ENCODE assay signal across 9 mouse cellular contexts in the genomic region with DNA sequence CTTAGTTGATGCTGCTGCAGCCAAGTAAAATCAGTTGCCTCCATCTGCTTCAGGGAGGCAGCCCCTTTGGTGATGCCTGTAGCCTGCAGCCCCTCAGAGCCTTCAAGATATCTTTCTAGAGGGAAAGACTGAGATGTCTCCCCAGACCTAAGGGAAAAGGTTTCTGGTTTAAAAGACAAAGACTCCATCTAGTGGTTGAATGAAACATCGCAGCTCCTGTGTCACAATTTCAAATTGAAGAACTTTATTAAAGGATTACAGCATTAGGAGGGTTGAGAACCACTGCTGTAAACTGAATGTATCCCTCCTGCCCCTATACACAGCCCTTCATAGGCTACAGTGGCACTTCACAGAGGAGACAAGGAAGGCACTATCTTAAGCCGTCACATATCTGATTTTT.
DNase-seq lines count a peak whose midpoint lies in the region; ATAC-seq and TF ChIP-seq lines count a peak whose summit lies in the region.
"Had no signal": no experiment of that assay in that cellular context is flagged by ENCODE, and none has a peak within 500 bp of the region (broad histone marks: within the 10 kb centered on the region; RNA-seq: fewer than 3 reads in every experiment).

No protein-coding gene starts in this region.

- no peak for TF ChIP-seq POLR2A in limb, embryonic 14.5 days (IDR thresholded peaks at IDR 0.05; ENCODE audit: borderline replicate concordance, extremely low read depth, insufficient read depth, insufficient read length)

- H3K36me3 ChIP-seq in forebrain, embryonic 15.5 days, result no peaks in the 10 kb centered on the region
- no peaks in the 10 kb centered on the region for H3K36me3 ChIP-seq in forebrain, embryonic 10.5 days (replicated peaks)
- H3K36me3 ChIP-seq in limb, embryonic 14.5 days (ENCODE audit: control insufficient read depth, insufficient read depth, low read length), result no peaks in the 10 kb centered on the region

- peaks cover 12% of the 10 kb centered on the region for H3K4me1 ChIP-seq in forebrain, embryonic 15.5 days
- H3K4me1 ChIP-seq in forebrain, embryonic 10.5 days, result peaks cover 27% of the 10 kb centered on the region
- H3K4me1 ChIP-seq in limb, embryonic 14.5 days (ENCODE audit: control insufficient read depth, insufficient read depth, low read length), result peaks cover 6% of the 10 kb centered on the region; the same call in 1 of the 2 replicates

- DNase-seq in forebrain, embryonic 10.5 days (ENCODE audit: extremely low spot score, low spot score), result no peak
- peak in 1 of 2 experiments; percentile 22 for DNase-seq in left cerebral cortex, adult 2 months (ENCODE audit: extremely low spot score in 1 of 2, low spot score in 2 of 2)
- no peak for DNase-seq in left cerebral cortex, adult 11 months (ENCODE audit: low spot score)
- DNase-seq in R1 (ENCODE audit: low read depth, low spot score), result peak; percentile 65
- DNase-seq in limb, embryonic 14.5 days (ENCODE audit: low spot score), result peak; percentile 50
- no peak for DNase-seq in thymus, postnatal 14 days
- no peak for DNase-seq in urinary bladder, adult 2 months (ENCODE audit: low spot score)

- no peaks in the 10 kb centered on the region for H3K9me3 ChIP-seq in forebrain, embryonic 15.5 days
- no peaks in the 10 kb centered on the region for H3K9me3 ChIP-seq in forebrain, embryonic 10.5 days
- no peaks in the 10 kb centered on the region for H3K9me3 ChIP-seq in limb, embryonic 14.5 days (ENCODE audit: control insufficient read depth, low read length)

- intact Hi-C loops in left cerebral cortex, adult 2 months (cut with DNase I), result no loop called here

- peak; percentile 46; the same call in 1 of the 2 replicates for ATAC-seq in forebrain, embryonic 15.5 days (replicated peaks)
- no peak for ATAC-seq in limb, embryonic 14.5 days (ENCODE audit: low FRiP score, low read depth)

- H3K4me2 ChIP-seq in forebrain, embryonic 15.5 days (replicated peaks), result no peak overlapping the region
- no peak overlapping the region for H3K4me2 ChIP-seq in limb, embryonic 14.5 days (replicated peaks; ENCODE audit: low read depth, low read length, severe bottlenecking)

- no peak overlapping the region for H3K4me3 ChIP-seq in forebrain, embryonic 15.5 days
- no peak overlapping the region for H3K4me3 ChIP-seq in forebrain, embryonic 10.5 days
- no peak overlapping the region for H3K4me3 ChIP-seq in left cerebral cortex, adult 2 months
- no peak overlapping the region for H3K4me3 ChIP-seq in limb, embryonic 14.5 days (replicated peaks; ENCODE audit: low read length)
- H3K4me3 ChIP-seq: myocyte had no signal

- no peak overlapping the region for H3K9ac ChIP-seq in forebrain, embryonic 15.5 days (replicated peaks)
- H3K9ac ChIP-seq in limb, embryonic 14.5 days (ENCODE audit: low read depth, low read length, severe bottlenecking), result no peak overlapping the region

- TF ChIP-seq CTCF in left cerebral cortex, adult 2 months (IDR thresholded peaks at IDR 0.05), result peak; percentile 82

- 31% methylated on average over 2 of the region's 2 CpGs for WGBS in forebrain, embryonic 15.5 days
- WGBS in forebrain, embryonic 10.5 days, result 43% methylated on average over 2 of the region's 2 CpGs
- 30% methylated on average over 2 of the region's 2 CpGs for WGBS in limb, embryonic 14.5 days

- H3K27me3 ChIP-seq in forebrain, embryonic 15.5 days, result no peaks in the 10 kb centered on the region
- peaks cover 44% of the 10 kb centered on the region for H3K27me3 ChIP-seq in forebrain, embryonic 10.5 days (ENCODE audit: poor library complexity, severe bottlenecking)
- H3K27me3 ChIP-seq in limb, embryonic 14.5 days (ENCODE audit: control insufficient read depth, insufficient read depth, low read length), result peaks cover 5% of the 10 kb centered on the region; the same call in 1 of the 2 replicates

- H3K27ac ChIP-seq in forebrain, embryonic 15.5 days (replicated peaks), result no peak overlapping the region
- no peak overlapping the region for H3K27ac ChIP-seq in forebrain, embryonic 10.5 days
- no peak overlapping the region for H3K27ac ChIP-seq in left cerebral cortex, adult 2 months
- H3K27ac ChIP-seq in limb, embryonic 14.5 days (replicated peaks; ENCODE audit: low read depth, low read length), result no peak overlapping the region

Comparison
In these comparisons a context has a peak if more than half of its experiments do, and no peak if none do; other contexts are left out.
1. DNase-seq: peak in R1 (single experiment) and limb, embryonic 14.5 days (single experiment); none in forebrain, embryonic 10.5 days (single experiment), left cerebral cortex, adult 11 months (single experiment), thymus, postnatal 14 days (single experiment) and urinary bladder, adult 2 months (single experiment).